Mouse (Mus musculus): ENCODE data around the gene Slc12a8. TPM values are rescaled to one million over a fixed set of nuclear protein-coding genes. Genes with fewer than 3 reads are reported as not detected.

Gene Slc12a8
- total and polyA plus RNA-seq, 3 experiments = 12.2 to 17.4 (median 16.5) TPM

DNA sequence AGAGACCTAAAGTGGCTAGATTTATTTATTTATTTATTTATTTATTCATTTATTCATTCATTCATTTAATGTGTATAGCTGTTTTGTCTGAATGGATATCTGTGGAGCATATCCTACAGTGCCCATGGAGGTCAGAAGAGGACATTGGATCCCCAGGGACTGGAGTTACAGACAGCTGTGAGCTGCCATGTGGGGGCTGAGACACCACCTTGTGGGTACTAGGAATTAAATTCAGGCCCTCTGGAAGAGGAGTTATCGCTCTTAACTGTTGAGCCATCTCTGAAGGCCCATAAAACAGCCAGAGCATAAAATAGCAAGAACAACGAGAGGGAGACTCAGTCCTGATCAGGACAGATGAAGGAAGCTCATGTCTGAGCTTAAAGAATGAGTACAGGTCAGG lies 71.7 kb downstream of the Slc12a8 start:
- Histone ChIP-seq H3K4me2 (ENCODE audit: insufficient read depth, low read depth, poor library complexity, severe bottlenecking) (no peak overlapping the region), H3K36me3 (replicated peaks in 1 of 2; ENCODE audit: control insufficient read depth in 1 of 2, insufficient read depth in 1 of 2, low read length in 1 of 2) (peaks cover 12 to 60% of the 10 kb centered on the region in 2 experiments), H3K9me3 (replicated peaks; ENCODE audit: low read length) (peaks cover 3% of the 10 kb centered on the region), H3K27ac (ENCODE audit: insufficient read depth, low read depth) (no peak overlapping the region), H3K79me2 (replicated peaks; ENCODE audit: control insufficient read depth, extremely low read depth, insufficient read depth, poor library complexity, severe bottlenecking) (no peaks in the 10 kb centered on the region; the same call in 1 of the 2 replicates), H3K27me3 (replicated peaks) (no peaks in the 10 kb centered on the region), H3K9ac (ENCODE audit: insufficient read depth, low read depth) (no peak overlapping the region), H3K4me3 (replicated peaks in 1 of 3; ENCODE audit: low read depth in 2 of 3, low read length in 2 of 3, poor library complexity in 1 of 3) (no peak overlapping the region), H3K4me1 (ENCODE audit: control insufficient read depth in 1 of 2, insufficient read depth in 2 of 2) (peaks cover 25 to 74% of the 10 kb centered on the region in 2 experiments)
- dilution Hi-C loops (cut with MboI; ENCODE audit: extremely low pct_ligation_motif_present, extremely low pct_unique_long_range_greater_than_20kb, low sequenced_read_pairs) (no loop called here), in situ Hi-C loops (cut with MboI; ENCODE audit: low pct_ligation_motif_present, low pct_unique_long_range_greater_than_20kb, low sequenced_read_pairs) (no loop called here)
- TF ChIP-seq JUN (IDR thresholded peaks at IDR 0.05; ENCODE audit: insufficient read depth, low read depth, low read length) = no peak
- no peak for TF ChIP-seq SIN3A (IDR thresholded peaks at IDR 0.05; ENCODE audit: low read length)
- TF ChIP-seq NELFE (IDR thresholded peaks at IDR 0.05; ENCODE audit: low read depth, low read length) = no peak
- no peak for TF ChIP-seq MYC (IDR thresholded peaks at IDR 0.05; ENCODE audit: low read depth, low read length)
- no peak for TF ChIP-seq KAT2A (IDR thresholded peaks at IDR 0.05; ENCODE audit: insufficient replicate concordance, low read length)
- TF ChIP-seq E2F4 (IDR thresholded peaks at IDR 0.05; ENCODE audit: insufficient replicate concordance, low read depth, low read length) = no peak
- no peak for TF ChIP-seq IRF4 (IDR thresholded peaks at IDR 0.05; ENCODE audit: low read depth, low read length)
- TF ChIP-seq USF2 (conservative IDR thresholded peaks at IDR 0.05; ENCODE audit: low read depth, low read length) = no peak
- no peak for TF ChIP-seq EP300 (IDR thresholded peaks at IDR 0.05; ENCODE audit: low read length)
- no peak for TF ChIP-seq MEF2A (IDR thresholded peaks at IDR 0.05; ENCODE audit: borderline replicate concordance, low read depth, low read length)
- TF ChIP-seq MXI1 (IDR thresholded peaks at IDR 0.05; ENCODE audit: low read depth, low read length) = no peak
- DNase-seq (ENCODE audit: extremely low read depth) = no peak

DNA sequence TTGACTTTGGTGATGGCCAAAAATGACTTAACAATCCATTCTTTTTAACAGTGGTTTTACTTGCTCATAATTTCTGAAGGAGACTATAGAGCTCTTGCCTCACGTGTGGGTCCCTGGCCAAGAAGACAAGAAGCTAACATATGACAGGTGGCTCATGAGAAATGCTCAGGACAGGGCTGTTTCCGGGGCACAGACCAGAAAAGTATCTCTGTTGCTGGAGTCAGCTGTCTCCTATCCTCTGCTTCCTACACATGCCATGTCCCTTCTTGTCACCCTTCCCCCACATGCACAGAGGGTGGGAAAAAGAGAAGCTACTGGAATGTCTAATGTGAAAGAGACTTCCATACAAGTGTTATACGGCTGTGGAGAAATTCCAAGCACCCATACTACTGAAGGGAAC lies 73.3 kb downstream of the Slc12a8 start:
- H3K4me3 ChIP-seq (replicated peaks in 1 of 3; ENCODE audit: low read depth in 2 of 3, low read length in 2 of 3, poor library complexity in 1 of 3) = no peak overlapping the region
- peaks cover 27 to 86% of the 10 kb centered on the region in 2 experiments for H3K4me1 ChIP-seq (ENCODE audit: control insufficient read depth in 1 of 2, insufficient read depth in 2 of 2)
- H3K36me3 ChIP-seq (replicated peaks in 1 of 2; ENCODE audit: control insufficient read depth in 1 of 2, insufficient read depth in 1 of 2, low read length in 1 of 2) = peaks cover 12 to 67% of the 10 kb centered on the region in 2 experiments
- H3K4me2 ChIP-seq (ENCODE audit: insufficient read depth, low read depth, poor library complexity, severe bottlenecking) = no peak overlapping the region
- H3K79me2 ChIP-seq (replicated peaks; ENCODE audit: control insufficient read depth, extremely low read depth, insufficient read depth, poor library complexity, severe bottlenecking) = no peaks in the 10 kb centered on the region; the same call in 1 of the 2 replicates
- H3K27ac ChIP-seq (ENCODE audit: insufficient read depth, low read depth) = no peak overlapping the region
- TF ChIP-seq MAFK (IDR thresholded peaks at IDR 0.05; ENCODE audit: insufficient replicate concordance, low read length) = no peak
- no peak for TF ChIP-seq PAX5 (IDR thresholded peaks at IDR 0.05; ENCODE audit: low read length)
- no peak for TF ChIP-seq MXI1 (IDR thresholded peaks at IDR 0.05; ENCODE audit: low read depth, low read length)
- TF ChIP-seq MAX (IDR thresholded peaks at IDR 0.05; ENCODE audit: low read length) = no peak
- TF ChIP-seq MEF2A (IDR thresholded peaks at IDR 0.05; ENCODE audit: borderline replicate concordance, low read depth, low read length) = no peak
- TF ChIP-seq IRF4 (IDR thresholded peaks at IDR 0.05; ENCODE audit: low read depth, low read length) = no peak
- TF ChIP-seq USF2 (conservative IDR thresholded peaks at IDR 0.05; ENCODE audit: low read depth, low read length) = no peak
- no peak for TF ChIP-seq NELFE (IDR thresholded peaks at IDR 0.05; ENCODE audit: low read depth, low read length)
- TF ChIP-seq MAZ (IDR thresholded peaks at IDR 0.05; ENCODE audit: low read depth, low read length) = no peak
- H3K9ac ChIP-seq (ENCODE audit: insufficient read depth, low read depth) = no peak overlapping the region
- H3K27me3 ChIP-seq (replicated peaks) = no peaks in the 10 kb centered on the region
- peaks cover 3% of the 10 kb centered on the region for H3K9me3 ChIP-seq (replicated peaks; ENCODE audit: low read length)
- dilution Hi-C loops (cut with MboI; ENCODE audit: extremely low pct_ligation_motif_present, extremely low pct_unique_long_range_greater_than_20kb, low sequenced_read_pairs) (no loop called here), in situ Hi-C loops (cut with MboI; ENCODE audit: low pct_ligation_motif_present, low pct_unique_long_range_greater_than_20kb, low sequenced_read_pairs) (no loop called here)
- DNase-seq (ENCODE audit: extremely low read depth) = no peak
